Mouse (Mus musculus) intestine, embryonic 16.5 days (tissue): ENCODE measurements at regions not wholly inside any gene's neighbourhood (a gene's known extent, or its start where the extent isn't known, plus 50 kb on each side); places are given as distances from the start of the nearest gene placed in this dataset.

Source experiments
- ATAC-seq: fragments of 200-750 bp; cut with Nextera tagmentation; 2 replicates; pipeline ENCODE4 v1.8.0; 2017; ENCODE audit warnings: moderate TSS enrichment, moderate library complexity
- H3K27ac ChIP-seq: fragments of 300-500 bp; sonication (generic); 2 replicates; pipeline ENCODE4 v1.5.1; 2014; ENCODE audit warnings: mild to moderate bottlenecking, low read length
- H3K27me3 ChIP-seq: fragments of 300-500 bp; sonication (generic); replicated peaks from 2 replicates; pipeline ENCODE4 v1.6.1; 2014; ENCODE audit warnings: low read length, control low read depth, mixed read lengths; ENCODE audit not compliant: control insufficient read depth, insufficient read depth
- H3K36me3 ChIP-seq: fragments of 300-500 bp; sonication (generic); 2 replicates; pipeline ENCODE4 v1.6.1; 2014; ENCODE audit warnings: low read length, control low read depth; ENCODE audit not compliant: control insufficient read depth, insufficient read depth
- H3K4me1 ChIP-seq: fragments of 300-500 bp; sonication (generic); 2 replicates; pipeline ENCODE4 v1.6.1; 2014; ENCODE audit warnings: low read length, control low read depth, mixed read lengths; ENCODE audit not compliant: control insufficient read depth, insufficient read depth
- H3K4me2 ChIP-seq: fragments of 300-500 bp; sonication (generic); 2 replicates; pipeline ENCODE4 v1.6.1; 2014; ENCODE audit warnings: low read depth, low read length, control low read depth
- H3K4me3 ChIP-seq: fragments of 300-500 bp; sonication (generic); 2 replicates; pipeline ENCODE4 v1.5.1; 2014; ENCODE audit warnings: mild to moderate bottlenecking, low read length
- H3K9ac ChIP-seq: fragments of 300-500 bp; sonication (generic); 2 replicates; pipeline ENCODE4 v1.6.1; 2014; ENCODE audit warnings: low read depth, low read length
- H3K9me3 ChIP-seq: fragments of 300-500 bp; sonication (generic); 2 replicates; pipeline ENCODE4 v1.6.1; 2016; ENCODE audit warnings: low read length, control low read depth; ENCODE audit not compliant: control insufficient read depth
- WGBS: fragments of 180-500 bp; shearing (Covaris S2); extraction: QIAGEN DNeasy Blood & Tissue Kit; methylation state at CpG from one replicate; pipeline ENCODE4 v1.1.7; 2014; 5-methylcytosine and 5-hydroxymethylcytosine counted together

- no peak for ATAC-seq
- Histone ChIP-seq H3K9ac (no peak overlapping the region), H3K27ac (no peak overlapping the region), H3K4me3 (no peak overlapping the region), H3K4me1 (no peaks in the 10 kb centered on the region), H3K9me3 (no peaks in the 10 kb centered on the region), H3K4me2 (no peak overlapping the region), H3K27me3 (no peaks in the 10 kb centered on the region), H3K36me3 (no peaks in the 10 kb centered on the region)
- 63% methylated on average over 12 of the region's 12 CpGs for WGBS
Measured at GRCm38 (mm10) chr5:75814393-75814984, 163.8 kb downstream of the Kdr start.

- Histone ChIP-seq H3K36me3 (no peaks in the 10 kb centered on the region), H3K4me1 (no peaks in the 10 kb centered on the region), H3K9me3 (no peaks in the 10 kb centered on the region), H3K4me3 (no peak overlapping the region), H3K9ac (no peak overlapping the region), H3K27me3 (no peaks in the 10 kb centered on the region), H3K27ac (no peak overlapping the region), H3K4me2 (no peak overlapping the region)
- ATAC-seq: no peak
- 53% methylated on average over 4 of the region's 4 CpGs for WGBS
Measured at GRCm38 (mm10) chr5:75812686-75813085, 165.6 kb downstream of the Kdr start.

GRCm38 (mm10) chr5:75808551-75809332 is 169.5 kb downstream of the Kdr start:
- H3K4me3 ChIP-seq: no peak overlapping the region
- no peaks in the 10 kb centered on the region for H3K36me3 ChIP-seq
- no peak overlapping the region for H3K27ac ChIP-seq
- no peaks in the 10 kb centered on the region for H3K27me3 ChIP-seq
- H3K9ac ChIP-seq: no peak overlapping the region
- 76% methylated on average over 18 of the region's 18 CpGs for WGBS
- H3K9me3 ChIP-seq: no peaks in the 10 kb centered on the region
- H3K4me1 ChIP-seq: no peaks in the 10 kb centered on the region
- H3K4me2 ChIP-seq: no peak overlapping the region
- no peak for ATAC-seq

GRCm38 (mm10) chr5:75805011-75805410 is 173.2 kb downstream of the Kdr start:
- Histone ChIP-seq H3K4me1 (no peaks in the 10 kb centered on the region), H3K9ac (no peak overlapping the region), H3K4me3 (no peak overlapping the region), H3K4me2 (no peak overlapping the region), H3K36me3 (no peaks in the 10 kb centered on the region), H3K27ac (no peak overlapping the region), H3K9me3 (no peaks in the 10 kb centered on the region), H3K27me3 (no peaks in the 10 kb centered on the region)
- ATAC-seq: no peak
- WGBS: 82% methylated on average over 2 of the region's 2 CpGs

GRCm38 (mm10) chr5:75804340-75804739 is 173.9 kb downstream of the Kdr start:
- no peak for ATAC-seq
- WGBS: 97% methylated on average over 2 of the region's 2 CpGs

GRCm38 (mm10) chr5:75803012-75803411 is 175.2 kb downstream of the Kdr start:
- no peaks in the 10 kb centered on the region for H3K27me3 ChIP-seq
- no peak overlapping the region for H3K27ac ChIP-seq
- no peak overlapping the region for H3K9ac ChIP-seq
- H3K4me1 ChIP-seq: no peaks in the 10 kb centered on the region
- H3K36me3 ChIP-seq: no peaks in the 10 kb centered on the region
- no peak for ATAC-seq
- WGBS: 96% methylated on average over 2 of the region's 2 CpGs
- H3K4me2 ChIP-seq: no peak overlapping the region
- H3K9me3 ChIP-seq: no peaks in the 10 kb centered on the region
- no peak overlapping the region for H3K4me3 ChIP-seq

More at GRCm38 (mm10) chr5:75804340-75804739, 173.9 kb downstream of the Kdr start:
- Histone ChIP-seq H3K9me3 (no peaks in the 10 kb centered on the region), H3K27ac (no peak overlapping the region), H3K9ac (no peak overlapping the region), H3K4me3 (no peak overlapping the region), H3K4me2 (no peak overlapping the region), H3K36me3 (no peaks in the 10 kb centered on the region), H3K27me3 (no peaks in the 10 kb centered on the region), H3K4me1 (no peaks in the 10 kb centered on the region)

GRCm38 (mm10) chr5:75800040-75800989 is 177.9 kb downstream of the Kdr start:
- Histone ChIP-seq H3K27ac (no peak overlapping the region), H3K9me3 (no peaks in the 10 kb centered on the region), H3K4me2 (no peak overlapping the region), H3K27me3 (no peaks in the 10 kb centered on the region), H3K4me1 (no peaks in the 10 kb centered on the region), H3K9ac (no peak overlapping the region), H3K36me3 (no peaks in the 10 kb centered on the region), H3K4me3 (no peak overlapping the region)
- WGBS: 58% methylated on average over 18 of the region's 18 CpGs
- ATAC-seq: no peak

GRCm38 (mm10) chr5:75799627-75800026 is 178.6 kb downstream of the Kdr start:
- H3K4me1 ChIP-seq: no peaks in the 10 kb centered on the region
- no peak overlapping the region for H3K9ac ChIP-seq
- H3K9me3 ChIP-seq: no peaks in the 10 kb centered on the region
- no peak overlapping the region for H3K4me3 ChIP-seq
- H3K27ac ChIP-seq: no peak overlapping the region
- WGBS: 75% methylated on average over 4 of the region's 4 CpGs
- no peak overlapping the region for H3K4me2 ChIP-seq
- H3K36me3 ChIP-seq: no peaks in the 10 kb centered on the region
- ATAC-seq: no peak
- no peaks in the 10 kb centered on the region for H3K27me3 ChIP-seq

- H3K4me1 ChIP-seq: no peaks in the 10 kb centered on the region
- H3K9ac ChIP-seq: no peak overlapping the region
- H3K27ac ChIP-seq: no peak overlapping the region
- no peak overlapping the region for H3K4me2 ChIP-seq
- H3K27me3 ChIP-seq: no peaks in the 10 kb centered on the region
- no peak overlapping the region for H3K4me3 ChIP-seq
- no peaks in the 10 kb centered on the region for H3K9me3 ChIP-seq
- no peak for ATAC-seq
- no peaks in the 10 kb centered on the region for H3K36me3 ChIP-seq
Measured at GRCm38 (mm10) chr5:75793184-75793583, 185.1 kb downstream of the Kdr start.
